Mouse (Mus musculus) liver, postnatal 0 days (tissue): ENCODE data around the gene Gm42669.

ENCODE experiments used
- CTCF ChIP-seq: sonication (generic); IDR thresholded peaks from 2 replicates; pipeline ENCODE4 v1.5.1; 2016; ENCODE audit warnings: antibody characterized with exemption, low read depth
- EP300 ChIP-seq: IDR thresholded peaks from 2 replicates; pipeline ENCODE4 v1.6.1; 2016; ENCODE audit warnings: antibody characterized with exemption, low read depth, mild to moderate bottlenecking

DNA sequence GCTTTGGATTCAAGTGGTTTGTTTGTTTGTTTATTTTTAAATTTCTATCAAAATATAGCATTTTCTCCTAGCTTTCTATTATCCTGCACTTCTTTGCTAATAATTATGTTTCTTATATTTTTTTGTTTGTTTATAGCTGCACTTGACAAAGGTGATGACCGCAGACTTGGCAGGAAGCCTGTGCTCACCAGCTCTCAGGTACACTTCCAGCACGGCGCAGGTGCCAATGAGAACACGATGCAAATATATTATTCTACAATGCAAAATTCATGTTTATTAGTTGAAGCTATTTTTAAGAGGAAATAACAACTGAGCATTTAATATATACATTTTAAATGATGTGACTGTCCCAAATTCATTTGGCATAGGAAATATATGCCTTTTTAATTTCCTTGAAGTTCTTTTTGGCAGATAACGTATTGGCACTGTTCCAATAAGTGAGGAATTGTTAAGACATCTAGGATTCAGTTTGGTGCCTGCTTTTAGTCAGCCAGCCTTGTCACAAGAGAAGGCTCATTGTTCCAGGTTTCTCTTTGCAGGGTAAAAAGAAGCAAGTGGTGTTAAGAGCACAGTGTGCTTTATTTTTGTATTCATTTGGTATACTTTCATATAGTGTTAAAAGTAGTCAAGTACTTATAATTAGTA lies 7.4 kb upstream of the Gm42669 start:
- TF ChIP-seq CTCF (no peak), EP300 (no peak)
